Mouse (Mus musculus) megakaryocyte, embryonic 14.5 days (primary cell): ENCODE measurements around the gene Marveld2. TPM values are rescaled to one million over a fixed set of nuclear protein-coding genes. Genes with fewer than 3 reads are reported as not detected.

Source experiments
- H3K27me3 ChIP-seq: replicated peaks from 2 replicates; pipeline ENCODE3; 2012; ENCODE audit warnings: inconsistent platforms
- H3K36me3 ChIP-seq: replicated peaks from 2 replicates; pipeline ENCODE3; 2012; ENCODE audit warnings: low read length, inconsistent platforms, mixed read lengths
- H3K4me1 ChIP-seq: 2 replicates; pipeline ENCODE4 v1.6.1; 2012; ENCODE audit warnings: inconsistent platforms
- H3K4me3 ChIP-seq: replicated peaks from 2 replicates; pipeline ENCODE3; 2012; ENCODE audit warnings: moderate library complexity, mild to moderate bottlenecking, inconsistent platforms
- H3K9me3 ChIP-seq: 2 replicates; pipeline ENCODE4 v1.6.1; 2012; ENCODE audit warnings: inconsistent platforms
- FLI1 ChIP-seq: IDR thresholded peaks from 2 replicates; pipeline ENCODE4 v1.6.1; 2012; ENCODE audit warnings: low read length, inconsistent platforms, mixed read lengths
- GATA1 ChIP-seq: IDR thresholded peaks from 3 replicates; pipeline ENCODE4 v1.6.1; 2012; ENCODE audit warnings: mixed read lengths, low read length, inconsistent platforms, borderline replicate concordance
- polyA plus RNA-seq: library from polyadenylated mRNA; stranded (reverse); fragments of >175 nt; gene quantifications from 2 replicates; pipeline ENCODE4 v1.2.3, GENCODE M21; 2012; ENCODE audit warnings: low replicate concordance; ENCODE audit not compliant: insufficient read depth

Marveld2 gene
- polyA plus RNA-seq = 0.27 TPM in 1 of 2 replicates, not detected in the other

DNA sequence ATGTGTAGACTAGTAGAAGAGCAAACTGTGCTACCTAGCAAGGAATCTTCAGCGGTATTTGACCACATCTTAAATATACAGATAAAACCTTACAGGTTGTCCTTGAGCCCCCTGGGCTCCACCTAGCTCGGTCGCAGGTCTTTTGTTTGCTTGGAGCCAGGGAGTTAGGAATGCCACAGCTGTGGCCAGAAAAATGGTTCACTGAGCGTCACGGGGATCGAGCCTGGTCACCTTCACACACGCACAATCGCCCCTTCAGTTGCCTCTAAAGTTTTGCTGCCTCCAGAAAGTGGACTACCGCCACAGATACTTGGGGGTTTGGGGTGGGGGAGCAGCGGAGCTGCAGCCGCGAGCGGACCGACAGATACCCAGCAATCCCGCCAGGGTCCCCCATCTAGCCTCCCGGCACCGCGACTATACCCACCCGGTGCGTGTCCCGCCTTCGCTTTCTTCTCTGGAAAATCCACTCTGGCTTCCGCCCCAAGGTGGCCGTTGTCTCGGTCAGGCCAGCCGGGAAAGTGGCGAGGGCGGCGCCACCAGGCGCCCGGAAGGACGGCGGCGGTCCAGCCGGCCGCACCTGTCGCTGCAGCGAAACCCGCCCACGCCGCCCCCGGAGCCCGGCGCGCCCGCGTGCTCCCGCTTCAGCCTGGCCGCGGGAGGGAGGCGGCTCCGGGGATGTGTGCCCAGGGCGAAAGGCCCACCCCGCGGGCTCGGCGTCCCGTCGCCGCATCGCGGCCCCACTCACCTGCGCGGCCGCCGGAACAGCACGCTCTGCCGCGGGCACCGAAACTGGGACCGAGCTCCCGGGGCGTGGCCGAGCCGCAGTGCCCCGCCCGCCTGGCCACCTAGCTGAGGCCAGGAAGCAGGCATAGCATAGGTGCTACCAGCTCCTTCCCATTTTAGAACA, at the start of gene Marveld2:
Gene Marveld2, minus strand, starts transcription at position 791 of the 907 bp plus-strand sequence.
- Histone ChIP-seq H3K27me3 (no peaks in the 10 kb centered on the region), H3K4me3 (peak within 1 kb of the TSS; percentile 91), H3K36me3 (peaks cover 43% of the 10 kb centered on the region), H3K9me3 (no peaks in the 10 kb centered on the region), H3K4me1 (peaks cover 21% of the 10 kb centered on the region)
- TF ChIP-seq GATA1 (no peak), FLI1 (no peak)

DNA sequence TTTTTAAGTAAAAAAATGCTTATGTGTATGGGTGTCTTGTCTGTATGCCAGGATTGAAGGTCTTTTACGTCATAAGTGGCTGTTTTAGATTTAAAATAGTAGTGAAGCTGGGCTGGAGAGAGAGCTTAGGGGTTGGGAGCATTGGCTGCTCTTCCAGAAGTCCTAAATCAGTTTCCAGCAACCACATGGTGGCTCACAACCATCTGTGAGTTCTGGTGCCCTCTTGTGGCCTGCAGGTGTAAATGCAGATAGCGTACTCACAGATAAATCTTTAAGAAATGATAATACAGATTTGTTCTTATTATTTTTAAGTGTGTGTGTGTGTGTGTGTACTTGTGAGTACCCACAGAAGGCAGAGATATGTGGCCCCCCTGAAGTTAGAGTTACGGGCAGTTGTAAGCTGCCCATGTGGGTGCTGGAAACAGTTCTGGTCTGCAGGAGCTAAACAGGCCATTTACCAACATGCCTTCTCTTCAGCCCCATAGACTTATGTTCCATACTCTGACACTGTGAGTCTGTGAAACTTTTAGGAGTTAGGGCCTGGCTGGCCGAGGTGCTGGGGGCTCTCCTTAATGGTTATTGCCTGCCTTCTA, 43.2 kb upstream of the Marveld2 start:
- TF ChIP-seq GATA1 (no peak), FLI1 (no peak)
- H3K36me3 ChIP-seq = peaks cover 44% of the 10 kb centered on the region

DNA sequence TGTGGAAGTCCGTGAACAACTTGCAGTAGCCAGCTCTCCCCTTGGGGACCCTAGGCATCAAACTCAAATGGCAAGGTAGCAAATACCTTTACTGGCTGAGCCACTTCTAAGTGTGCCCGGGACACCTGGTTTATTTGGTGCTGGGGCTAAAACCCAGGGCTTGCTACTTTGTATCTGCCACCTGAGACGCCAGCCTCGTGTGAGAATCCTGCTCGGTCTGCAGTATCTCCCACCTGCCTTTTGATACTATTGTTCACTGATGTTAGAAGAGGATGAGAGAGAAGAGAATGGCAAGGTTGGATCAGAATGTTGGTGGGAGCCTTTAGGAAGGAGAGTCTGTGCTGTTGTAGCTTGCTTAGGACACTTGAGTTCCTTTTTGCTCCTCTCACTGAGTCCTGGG, 41.3 kb upstream of the Marveld2 start:
- H3K27me3 ChIP-seq = no peaks in the 10 kb centered on the region
- peaks cover 13% of the 10 kb centered on the region for H3K4me1 ChIP-seq
- no peak for TF ChIP-seq FLI1
- no peak for TF ChIP-seq GATA1
- H3K9me3 ChIP-seq = no peaks in the 10 kb centered on the region
- H3K4me3 ChIP-seq = no peak overlapping the region
- peaks cover 39% of the 10 kb centered on the region for H3K36me3 ChIP-seq

More for the DNA sequence above, 43.2 kb upstream of the Marveld2 start:
- Histone ChIP-seq H3K27me3 (no peaks in the 10 kb centered on the region), H3K4me3 (no peak overlapping the region), H3K9me3 (no peaks in the 10 kb centered on the region), H3K4me1 (peaks cover 5% of the 10 kb centered on the region)

DNA sequence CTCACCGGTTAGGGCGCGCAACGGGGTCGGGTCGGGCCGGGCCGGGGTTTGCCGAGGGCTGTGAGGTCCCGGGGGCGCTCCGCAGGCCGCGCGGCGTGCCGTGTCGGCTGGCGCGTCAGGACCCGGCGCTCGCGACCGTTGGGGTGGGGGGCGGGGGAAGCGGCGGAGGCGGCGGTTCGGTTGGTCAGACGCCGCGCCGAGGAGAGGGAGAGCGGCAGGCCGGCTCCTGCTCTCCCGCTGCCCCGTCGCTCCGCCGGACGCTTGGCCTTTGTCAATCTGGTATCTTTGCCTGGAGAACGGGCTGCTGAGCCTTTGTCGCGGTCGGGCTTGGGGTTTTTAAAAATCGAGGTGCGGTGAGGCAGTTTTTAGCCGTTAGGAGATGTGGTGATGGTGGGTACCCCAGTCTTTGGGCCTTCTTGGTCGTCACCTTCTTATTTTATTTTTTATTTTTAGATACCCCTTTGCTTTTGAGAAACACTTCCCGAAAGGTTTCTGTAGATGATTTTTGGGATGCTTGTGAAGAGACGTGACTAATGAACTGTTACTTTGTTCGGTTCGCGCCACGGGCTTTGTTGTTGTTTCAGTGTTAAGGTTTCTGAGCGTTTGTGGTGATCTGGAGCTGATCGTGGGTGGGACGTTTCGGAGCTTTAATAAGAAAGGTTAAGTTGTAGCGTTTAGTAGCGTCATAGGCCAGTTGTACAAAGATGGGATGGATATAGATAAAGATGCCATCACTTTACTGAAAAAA, 34.8 kb upstream of the Marveld2 start, which contains the start of gene Taf9:
Gene Taf9, plus strand, starts transcription at position 141 of the 748 bp plus-strand sequence.
- peaks cover 17% of the 10 kb centered on the region for H3K4me1 ChIP-seq
- peak within 1 kb of the TSS; percentile 100 for H3K4me3 ChIP-seq
- H3K36me3 ChIP-seq = peaks cover 37% of the 10 kb centered on the region
- H3K9me3 ChIP-seq = no peaks in the 10 kb centered on the region
- H3K27me3 ChIP-seq = no peaks in the 10 kb centered on the region
- TF ChIP-seq FLI1 = no peak
- TF ChIP-seq GATA1 = no peak

DNA sequence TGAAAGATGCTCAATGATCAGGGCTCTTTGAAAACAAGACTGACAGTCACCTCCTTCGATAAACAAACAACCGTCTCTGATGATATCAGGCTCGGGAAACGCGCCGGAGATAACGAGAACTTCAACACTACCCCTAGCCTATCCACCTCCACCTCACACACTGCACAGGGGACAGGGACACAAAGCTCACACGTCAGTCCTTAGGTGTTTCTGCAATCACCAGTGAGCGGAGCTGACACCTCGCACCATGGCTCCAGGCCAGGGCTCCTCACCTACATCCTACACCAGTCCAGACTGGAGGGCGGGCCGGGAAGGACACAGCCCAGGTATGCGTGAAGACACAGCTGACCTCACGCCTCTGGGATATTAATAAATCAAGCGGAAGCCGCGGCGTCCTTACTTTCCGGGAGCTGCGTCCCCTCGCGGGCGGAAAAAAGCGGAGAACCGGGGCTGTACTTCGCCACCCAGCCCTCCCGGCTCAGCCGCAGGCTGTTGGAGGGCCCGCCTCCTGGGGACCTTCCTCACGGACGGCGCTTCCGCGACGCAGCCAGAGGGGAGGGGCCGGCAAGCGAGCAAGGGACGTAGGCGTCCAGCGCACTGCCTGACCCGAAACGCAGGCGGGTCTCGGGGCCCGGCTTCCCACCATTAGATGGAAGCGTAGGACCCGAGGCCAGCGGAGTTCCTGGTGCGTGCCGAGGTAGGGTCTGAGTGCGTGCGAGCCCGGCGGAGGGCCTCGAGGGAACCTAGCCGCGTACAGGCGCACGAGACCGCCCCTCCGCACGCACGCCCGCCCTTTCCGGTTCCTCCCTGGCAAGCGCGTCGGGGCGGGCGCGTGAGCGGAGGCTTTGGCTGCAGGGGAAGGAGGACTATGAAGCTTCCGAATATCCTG, 34.0 kb upstream of the Marveld2 start, which contains the start of the genes Ak6 and Rad17:
Gene Ak6, plus strand, starts transcription at position 430 of the 889 bp plus-strand sequence.
Gene Rad17, minus strand, starts transcription at position 502 of the 889 bp plus-strand sequence.
- Histone ChIP-seq H3K4me1 (peaks cover 17% of the 10 kb centered on the region), H3K36me3 (peaks cover 39% of the 10 kb centered on the region), H3K4me3 (peak within 1 kb of the TSS; percentile 100), H3K27me3 (no peaks in the 10 kb centered on the region), H3K9me3 (no peaks in the 10 kb centered on the region)
- TF ChIP-seq GATA1 (no peak), FLI1 (0 out of 2 replicates have a peak, but pooled peaks have one; percentile 6)

DNA sequence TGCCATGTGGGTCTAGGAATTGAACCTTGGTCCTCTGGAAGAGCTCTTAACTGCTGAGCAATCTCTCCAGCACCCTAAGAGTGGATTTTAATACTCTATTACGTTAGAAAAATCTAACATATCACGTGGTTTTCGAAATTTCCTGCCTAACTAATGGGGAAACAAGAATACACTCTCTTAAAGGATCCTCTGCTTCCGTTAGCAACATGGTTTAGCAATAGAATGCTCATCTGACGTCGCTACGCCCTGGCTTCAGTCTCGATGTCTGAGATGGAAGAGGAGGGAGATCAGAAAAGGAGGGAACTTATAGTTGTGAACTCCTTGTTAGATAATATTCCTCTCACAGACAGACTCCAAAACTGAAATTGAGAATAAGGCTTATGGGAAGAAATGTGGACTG, 31.5 kb upstream of the Marveld2 start:
- TF ChIP-seq FLI1 = no peak
- no peak for TF ChIP-seq GATA1
- Histone ChIP-seq H3K4me1 (peaks cover 9% of the 10 kb centered on the region), H3K36me3 (peaks cover 55% of the 10 kb centered on the region), H3K4me3 (no peak overlapping the region), H3K9me3 (no peaks in the 10 kb centered on the region), H3K27me3 (no peaks in the 10 kb centered on the region)

DNA sequence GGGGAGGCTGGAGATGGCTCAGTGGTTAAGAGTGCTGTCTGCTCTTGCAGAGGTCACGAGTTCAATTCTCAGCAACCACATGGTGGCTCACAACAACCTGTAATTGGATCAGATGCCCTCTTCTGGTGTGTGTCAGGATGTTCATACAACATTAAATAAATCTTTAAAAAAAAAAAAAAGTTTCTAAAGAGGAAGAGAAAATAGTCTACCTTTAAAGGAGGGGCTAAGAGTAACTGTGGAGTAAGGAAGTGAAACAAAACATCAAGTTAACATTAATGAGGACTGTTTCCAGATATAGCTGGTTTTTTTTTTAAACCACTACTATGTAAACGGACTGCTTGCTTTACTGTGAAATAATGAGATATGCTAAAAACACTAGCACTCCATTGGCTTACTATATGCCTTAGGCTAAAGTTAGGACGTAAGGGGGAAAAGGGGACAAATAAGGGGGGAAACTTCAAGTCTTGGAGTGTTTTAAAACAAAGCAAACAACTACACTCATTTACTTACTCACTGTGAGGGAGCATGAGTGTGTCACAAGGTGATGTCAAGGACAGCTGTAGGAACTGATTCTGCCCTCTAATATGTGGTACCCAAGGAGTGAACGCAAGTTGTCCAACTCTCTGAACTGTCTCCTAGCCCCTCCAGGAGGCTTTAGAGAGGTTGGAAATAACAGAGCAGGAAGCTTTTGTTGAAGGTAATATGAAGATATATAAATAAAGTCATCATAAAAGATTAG, 25.9 kb upstream of the Marveld2 start:
- H3K27me3 ChIP-seq = no peaks in the 10 kb centered on the region
- H3K36me3 ChIP-seq = peaks cover 94% of the 10 kb centered on the region
- no peak overlapping the region for H3K4me3 ChIP-seq
- no peaks in the 10 kb centered on the region for H3K9me3 ChIP-seq
- H3K4me1 ChIP-seq = peaks cover 7% of the 10 kb centered on the region; the same call in 1 of the 2 replicates
- no peak for TF ChIP-seq FLI1
- no peak for TF ChIP-seq GATA1

DNA sequence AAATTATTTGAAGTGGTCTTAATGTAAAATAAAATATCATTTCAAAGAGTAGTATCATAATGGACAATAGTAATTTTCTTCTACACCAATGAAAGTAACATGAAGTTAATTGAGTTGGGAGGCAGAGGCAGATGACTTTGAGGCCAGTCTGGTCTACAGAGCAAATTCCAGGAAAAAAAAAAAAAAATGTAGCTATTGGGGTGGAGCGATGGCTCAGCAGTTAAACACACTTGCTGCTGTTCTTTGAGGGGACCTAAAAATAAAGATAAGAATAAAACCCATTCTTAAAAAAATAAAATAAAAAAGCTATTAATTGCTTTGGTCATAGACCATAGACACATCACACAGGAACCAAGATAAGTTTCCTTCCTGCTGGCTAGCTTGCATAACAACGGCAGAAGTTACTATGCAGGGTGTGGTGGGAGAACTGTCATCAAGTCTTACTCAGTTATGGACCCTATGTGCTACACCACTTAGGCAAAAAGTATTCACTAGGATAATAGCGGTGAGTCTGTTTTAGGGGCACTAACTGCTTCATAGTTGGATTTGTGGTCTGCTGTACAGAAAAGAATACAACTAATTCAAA, 17.4 kb upstream of the Marveld2 start:
- H3K27me3 ChIP-seq = no peaks in the 10 kb centered on the region
- H3K9me3 ChIP-seq = no peaks in the 10 kb centered on the region
- H3K36me3 ChIP-seq = peaks cover 80% of the 10 kb centered on the region
- peaks cover 25% of the 10 kb centered on the region for H3K4me1 ChIP-seq
- TF ChIP-seq FLI1 (no peak), GATA1 (no peak)
- peak overlapping the region; percentile 70 for H3K4me3 ChIP-seq
